Mouse (Mus musculus): ENCODE results near the gene Cox7a1. TPM values are rescaled to one million over a fixed set of nuclear protein-coding genes. Genes with fewer than 3 reads are reported as not detected.
"Not testable (repeated sequence)": the region's sequence is repeated elsewhere in the genome, so short reads cannot be mapped to it uniquely, and the experiment has no call there.

Gene Cox7a1
- polyA plus RNA-seq, 1 experiment from 2014 or later: 13.8 TPM

DNA sequence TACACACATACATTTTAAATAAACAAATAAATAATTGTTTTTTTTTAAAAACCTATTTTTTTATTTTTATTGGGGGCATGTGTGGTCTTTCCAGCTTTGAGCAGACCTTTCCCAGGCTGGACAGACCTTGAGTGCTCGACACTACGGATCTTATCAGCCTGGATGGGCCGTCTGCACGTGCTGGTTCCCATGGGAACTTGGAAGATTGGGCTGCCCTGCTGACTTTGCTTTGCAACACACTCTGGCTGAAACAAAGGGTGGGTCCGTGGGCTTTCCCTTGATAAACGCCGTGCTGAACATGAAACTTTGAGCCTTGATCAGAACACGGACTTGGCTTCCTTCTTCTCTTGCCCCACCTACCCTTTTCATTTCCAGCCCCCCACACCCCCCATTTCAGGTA, 20.4 kb downstream of the Cox7a1 start:
- Histone ChIP-seq H3K9ac (no peak overlapping the region), H3K27ac (peak overlapping the region; percentile 59), H3K4me2 (peak overlapping the region; percentile 35), H3K9me3 (no peaks in the 10 kb centered on the region), H3K27me3 (replicated peaks) (no peaks in the 10 kb centered on the region), H3K36me3 (no peaks in the 10 kb centered on the region), H3K4me3 (replicated peaks) (no peak overlapping the region; the same call in 1 of the 2 replicates), H3K4me1 (no peaks in the 10 kb centered on the region)
- peak; percentile 74; the same call in 1 of the 2 replicates for ATAC-seq (ENCODE audit: insufficient read depth, low FRiP score, low read depth)
- 35% methylated on average over 8 of the region's 8 CpGs for WGBS

DNA sequence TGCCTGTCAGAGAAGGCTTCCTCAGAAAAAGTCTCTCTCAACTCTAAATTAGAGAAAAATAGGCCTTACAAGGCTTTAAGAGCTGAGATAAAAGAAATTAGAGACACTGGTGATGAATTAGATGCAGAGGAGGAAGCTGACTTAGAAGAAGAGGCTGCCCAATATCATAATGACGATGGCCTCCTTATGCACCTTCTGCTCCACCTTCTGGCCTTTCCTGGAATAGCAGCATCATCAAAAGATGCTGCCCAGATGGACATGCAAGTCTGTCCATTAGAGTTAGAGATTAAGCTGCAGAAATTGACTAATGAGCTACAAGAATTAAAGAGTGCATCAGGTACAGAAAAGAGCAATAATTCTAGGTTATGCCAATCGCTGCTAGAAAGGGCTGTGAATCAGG, 21.4 kb downstream of the Cox7a1 start:
- Histone ChIP-seq H3K9me3 (no peaks in the 10 kb centered on the region), H3K4me1 (no peaks in the 10 kb centered on the region), H3K4me3 (replicated peaks) (no peak overlapping the region), H3K4me2 (no peak overlapping the region), H3K27ac (peak overlapping the region; percentile 59; the same call in 1 of the 2 replicates), H3K9ac (no peak overlapping the region), H3K36me3 (no peaks in the 10 kb centered on the region), H3K27me3 (replicated peaks) (no peaks in the 10 kb centered on the region)
- WGBS: 6% methylated on average over 2 of the region's 2 CpGs
- ATAC-seq (ENCODE audit: insufficient read depth, low FRiP score, low read depth): no peak

DNA sequence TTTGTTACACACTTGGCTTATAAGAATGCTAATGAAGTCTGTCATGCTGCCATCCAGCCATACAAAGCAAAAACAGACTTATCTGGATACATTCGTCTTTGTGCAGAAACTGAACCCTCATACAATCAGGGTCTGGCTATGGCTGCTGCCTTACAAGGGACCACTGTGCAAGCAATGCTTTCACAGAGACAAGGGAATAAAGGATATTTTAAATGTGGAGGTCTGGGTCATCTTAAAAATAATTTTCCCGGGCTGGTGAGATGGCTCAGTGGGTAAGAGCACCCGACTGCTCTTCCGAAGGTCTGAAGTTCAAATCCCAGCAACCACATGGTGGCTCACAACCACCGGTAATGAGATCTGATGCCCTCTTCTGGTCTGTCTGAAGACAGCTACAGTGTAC, 22.4 kb downstream of the Cox7a1 start:
- not testable (repeated sequence) for H3K4me2 ChIP-seq; H3K27me3 ChIP-seq (replicated peaks); H3K27ac ChIP-seq; H3K36me3 ChIP-seq; H3K9me3 ChIP-seq; H3K4me3 ChIP-seq (replicated peaks); H3K9ac ChIP-seq; ATAC-seq (ENCODE audit: insufficient read depth, low FRiP score, low read depth); H3K4me1 ChIP-seq
- 63% methylated on average over 5 of the region's 5 CpGs for WGBS

DNA sequence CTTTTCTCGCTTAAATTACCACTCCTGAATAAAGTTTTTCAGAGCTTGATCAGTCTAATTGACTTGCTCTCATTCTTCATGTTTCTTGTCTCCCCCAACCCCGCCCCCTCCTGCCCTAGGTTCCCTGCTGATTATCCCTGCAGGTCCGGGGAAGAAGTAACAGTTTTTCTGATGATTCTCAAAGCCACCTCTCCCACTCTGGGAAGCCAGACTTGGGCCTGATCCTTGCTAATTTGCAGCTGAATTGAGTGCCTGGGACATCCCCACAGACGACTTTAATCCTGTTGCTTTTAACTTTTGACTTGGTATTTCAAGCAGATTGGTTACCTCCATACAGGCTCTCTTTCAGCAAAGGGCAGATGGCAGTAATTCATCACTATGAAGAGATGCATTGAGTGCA, 27.1 kb downstream of the Cox7a1 start:
- no peak overlapping the region for H3K4me3 ChIP-seq (replicated peaks)
- WGBS: 31% methylated on average over 4 of the region's 4 CpGs
- no peaks in the 10 kb centered on the region for H3K27me3 ChIP-seq (replicated peaks)
- no peak overlapping the region for H3K9ac ChIP-seq
- no peaks in the 10 kb centered on the region for H3K36me3 ChIP-seq
- H3K9me3 ChIP-seq: no peaks in the 10 kb centered on the region
- H3K4me1 ChIP-seq: no peaks in the 10 kb centered on the region
- ATAC-seq (ENCODE audit: insufficient read depth, low FRiP score, low read depth): no peak
- H3K27ac ChIP-seq: no peak overlapping the region
- no peak overlapping the region for H3K4me2 ChIP-seq

DNA sequence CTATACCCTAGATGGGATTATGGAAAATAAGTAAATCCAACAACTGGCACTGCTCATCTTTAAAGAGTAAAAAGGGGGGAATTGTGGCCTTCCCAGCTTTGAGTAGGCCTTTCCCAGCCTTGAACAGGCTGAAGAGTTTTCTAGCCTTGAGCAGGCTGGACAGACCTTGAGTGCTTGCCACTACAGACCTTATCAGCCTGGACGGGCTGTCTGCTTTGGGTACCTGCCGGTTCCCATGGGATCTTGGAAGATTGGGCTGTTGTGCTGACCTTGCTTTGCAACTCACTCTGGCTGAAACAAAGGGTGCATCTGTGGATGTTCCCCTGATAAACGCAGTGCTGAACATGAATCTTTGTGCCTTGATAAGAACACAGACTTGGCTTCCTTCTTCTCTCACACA, 29.9 kb downstream of the Cox7a1 start:
- no peak for ATAC-seq (ENCODE audit: insufficient read depth, low FRiP score, low read depth)
- H3K4me2 ChIP-seq: no peak overlapping the region
- H3K36me3 ChIP-seq: no peaks in the 10 kb centered on the region
- no peak overlapping the region for H3K9ac ChIP-seq
- H3K27me3 ChIP-seq (replicated peaks): no peaks in the 10 kb centered on the region
- WGBS: 78% methylated on average over 3 of the region's 3 CpGs
- H3K9me3 ChIP-seq: no peaks in the 10 kb centered on the region
- H3K27ac ChIP-seq: no peak overlapping the region
- H3K4me1 ChIP-seq: peaks cover under 1% of the 10 kb centered on the region; the same call in 1 of the 2 replicates
- no peak overlapping the region for H3K4me3 ChIP-seq (replicated peaks)

DNA sequence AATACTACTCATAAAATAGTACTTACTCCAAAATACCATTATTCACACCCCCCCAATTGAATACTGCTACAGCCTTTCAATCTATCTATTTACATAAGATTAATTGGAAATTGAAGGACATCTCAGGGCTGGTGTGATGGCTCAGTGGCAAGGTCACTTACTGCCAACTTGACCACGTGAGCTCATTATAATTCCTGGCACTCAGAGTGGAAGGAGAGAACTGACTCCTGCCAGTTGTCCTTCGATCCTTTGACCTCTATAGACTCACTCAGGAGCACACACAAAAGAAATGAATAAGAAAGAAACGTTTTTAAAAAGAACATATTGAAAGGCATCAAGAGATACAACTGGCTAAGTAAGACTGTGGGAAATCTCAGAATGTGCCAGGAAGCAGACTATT, 31.9 kb downstream of the Cox7a1 start:
- Histone ChIP-seq H3K9ac (no peak overlapping the region), H3K36me3 (no peaks in the 10 kb centered on the region), H3K4me3 (replicated peaks) (no peak overlapping the region), H3K27me3 (replicated peaks) (no peaks in the 10 kb centered on the region), H3K4me2 (no peak overlapping the region), H3K9me3 (no peaks in the 10 kb centered on the region), H3K27ac (no peak overlapping the region), H3K4me1 (peaks cover 9% of the 10 kb centered on the region; the same call in 1 of the 2 replicates)
- no peak for ATAC-seq (ENCODE audit: insufficient read depth, low FRiP score, low read depth)
- 84% methylated on average over 3 of the region's 3 CpGs for WGBS

DNA sequence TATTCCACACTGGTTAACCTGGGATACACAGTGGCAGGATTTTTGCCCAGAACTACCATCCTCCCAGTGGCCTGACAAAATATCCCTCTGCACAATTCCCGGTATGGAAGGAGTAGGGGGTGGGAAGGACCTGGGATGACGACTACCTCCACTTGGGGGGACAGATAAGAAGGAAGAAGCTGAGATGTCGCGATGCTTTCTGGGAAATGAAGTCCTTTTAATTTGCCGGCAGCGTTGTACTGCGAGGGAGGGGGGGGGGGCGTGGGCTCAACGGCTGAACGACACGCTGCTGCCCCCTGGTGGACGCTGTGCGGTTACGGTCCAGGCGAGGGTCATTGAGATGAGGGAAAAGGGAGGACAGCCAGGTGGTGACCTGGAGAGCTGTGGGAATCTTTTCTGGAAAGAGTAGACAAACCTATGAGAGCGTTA, 32.8 kb downstream of the Cox7a1 start:
- Histone ChIP-seq H3K36me3 (no peaks in the 10 kb centered on the region), H3K27ac (no peak overlapping the region), H3K9ac (no peak overlapping the region), H3K4me2 (peak overlapping the region; percentile 39), H3K4me1 (peaks cover 9% of the 10 kb centered on the region; the same call in 1 of the 2 replicates), H3K4me3 (replicated peaks) (0 out of 2 replicates have a peak overlapping the region, but pooled peaks have one; percentile 5), H3K27me3 (replicated peaks) (no peaks in the 10 kb centered on the region), H3K9me3 (no peaks in the 10 kb centered on the region)
- peak; percentile 37 for ATAC-seq (ENCODE audit: insufficient read depth, low FRiP score, low read depth)
- 0% methylated on average over 16 of the region's 16 CpGs for WGBS

DNA sequence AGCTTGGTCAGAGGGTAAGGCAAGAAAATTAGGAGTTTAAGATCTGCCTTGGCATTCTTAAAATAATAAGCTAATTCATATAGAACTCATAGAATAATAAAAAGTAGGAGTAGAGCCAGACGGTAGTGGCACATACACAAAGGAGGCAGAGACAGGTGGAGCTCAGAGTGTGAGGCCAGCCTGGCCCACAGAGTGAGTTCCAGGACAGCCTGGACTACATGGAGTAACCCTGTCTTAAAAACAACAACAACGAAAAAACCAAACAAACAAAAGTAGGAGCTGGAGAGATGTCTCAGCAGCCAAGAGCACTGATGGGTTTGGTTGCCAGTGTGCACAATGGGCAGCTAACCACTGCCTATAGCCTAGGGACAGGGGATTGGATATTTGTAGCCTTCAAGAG, 33.3 kb downstream of the Cox7a1 start:
- H3K9me3 ChIP-seq: no peaks in the 10 kb centered on the region
- ATAC-seq (ENCODE audit: insufficient read depth, low FRiP score, low read depth): no peak
- 62% methylated on average over 2 of the region's 2 CpGs for WGBS
- H3K9ac ChIP-seq: no peak overlapping the region
- H3K27ac ChIP-seq: no peak overlapping the region
- H3K4me3 ChIP-seq (replicated peaks): no peak overlapping the region
- no peaks in the 10 kb centered on the region for H3K27me3 ChIP-seq (replicated peaks)
- H3K36me3 ChIP-seq: no peaks in the 10 kb centered on the region
- H3K4me1 ChIP-seq: peaks cover 9% of the 10 kb centered on the region; the same call in 1 of the 2 replicates
- no peak overlapping the region for H3K4me2 ChIP-seq

DNA sequence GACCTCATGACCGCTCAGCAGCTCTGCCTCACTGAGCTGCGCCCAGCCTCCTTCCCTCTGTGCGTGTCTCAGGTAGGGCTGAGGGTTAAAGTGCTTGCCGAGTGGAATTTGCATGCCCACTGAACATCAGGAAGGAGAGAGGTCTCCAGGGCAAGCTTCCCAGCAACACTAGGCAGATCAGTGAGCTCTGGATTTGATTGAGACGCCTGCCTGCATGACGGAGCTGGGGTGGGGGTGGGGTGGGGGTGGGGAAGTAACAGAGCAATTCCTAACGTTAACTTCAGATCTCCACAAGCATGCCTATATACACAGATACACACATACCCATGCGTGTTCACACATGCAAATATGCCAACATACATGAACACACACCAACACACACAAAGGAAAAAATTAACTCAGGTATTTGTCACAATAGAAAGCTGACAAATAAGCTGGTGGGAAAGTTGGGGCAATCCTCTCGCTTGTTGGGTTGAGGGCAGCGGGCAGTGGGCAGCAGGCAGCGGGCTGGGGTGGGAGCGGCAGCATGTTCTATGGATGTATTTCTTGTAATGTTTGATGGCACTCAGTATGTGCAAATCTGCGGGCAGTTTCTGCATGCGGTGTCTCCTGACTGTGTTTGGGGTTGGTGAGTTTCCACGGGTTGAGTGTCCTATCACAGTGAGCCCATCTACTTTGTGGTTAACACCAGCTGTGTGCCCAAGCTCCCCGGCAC, 35.5 kb downstream of the Cox7a1 start:
- Histone ChIP-seq H3K4me3 (replicated peaks) (peak overlapping the region; percentile 46), H3K27ac (peak overlapping the region; percentile 31; the same call in 1 of the 2 replicates), H3K4me1 (peaks cover 9% of the 10 kb centered on the region; the same call in 1 of the 2 replicates), H3K9ac (peak overlapping the region; percentile 29), H3K36me3 (peaks cover 9% of the 10 kb centered on the region), H3K27me3 (replicated peaks) (no peaks in the 10 kb centered on the region), H3K9me3 (no peaks in the 10 kb centered on the region), H3K4me2 (peak overlapping the region; percentile 91)
- 3% methylated on average over 16 of the region's 16 CpGs for WGBS
- ATAC-seq (ENCODE audit: insufficient read depth, low FRiP score, low read depth): peak; percentile 53; the same call in 1 of the 2 replicates

DNA sequence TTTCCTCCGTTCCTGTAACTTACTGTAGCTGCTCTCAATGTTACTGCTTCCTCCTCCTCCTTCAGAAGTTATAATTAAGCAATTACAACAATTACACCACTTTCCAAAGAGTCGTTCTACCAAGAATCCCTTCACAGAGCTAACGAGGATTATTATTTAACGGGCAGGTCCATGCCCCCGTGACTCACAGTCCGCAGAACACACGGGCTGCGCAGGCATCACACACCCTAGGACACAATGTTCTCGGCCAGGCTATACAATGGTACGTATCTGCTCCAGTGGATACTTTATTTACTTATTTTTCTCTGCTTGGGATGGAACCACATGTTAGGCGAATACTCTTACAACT, 36.0 kb downstream of the Cox7a1 start:
- Histone ChIP-seq H3K4me3 (replicated peaks) (peak overlapping the region; percentile 46), H3K9me3 (no peaks in the 10 kb centered on the region), H3K4me2 (peak overlapping the region; percentile 91), H3K27ac (peak overlapping the region; percentile 31; the same call in 1 of the 2 replicates), H3K27me3 (replicated peaks) (no peaks in the 10 kb centered on the region), H3K4me1 (peaks cover 9% of the 10 kb centered on the region; the same call in 1 of the 2 replicates), H3K36me3 (peaks cover 9% of the 10 kb centered on the region), H3K9ac (peak overlapping the region; percentile 29; the same call in 1 of the 2 replicates)
- 0 out of 2 replicates have a peak, but pooled peaks have one; percentile 48 for ATAC-seq (ENCODE audit: insufficient read depth, low FRiP score, low read depth)
- WGBS: 20% methylated on average over 11 of the region's 11 CpGs

DNA sequence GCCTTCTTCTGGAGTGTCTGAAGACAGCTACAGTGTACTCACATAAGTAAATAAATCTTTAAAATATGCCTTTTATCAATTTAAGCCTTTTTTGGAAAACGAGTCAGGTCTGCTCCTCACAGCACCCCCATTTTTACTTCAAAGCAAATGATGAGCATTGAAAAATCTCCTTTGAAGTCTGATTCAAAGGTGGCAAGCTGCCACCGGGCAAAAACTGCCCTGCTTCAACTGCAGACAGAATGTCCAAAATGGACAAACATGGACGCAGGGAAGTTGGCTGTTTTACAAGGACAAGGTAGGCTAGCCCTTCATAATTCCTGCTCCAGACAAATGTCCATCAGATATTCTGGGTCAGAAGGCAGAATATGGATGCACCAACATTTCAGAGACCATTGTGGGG, 37.5 kb downstream of the Cox7a1 start:
- Histone ChIP-seq H3K27me3 (replicated peaks) (no peaks in the 10 kb centered on the region), H3K4me3 (replicated peaks) (no peak overlapping the region), H3K27ac (no peak overlapping the region), H3K9me3 (no peaks in the 10 kb centered on the region), H3K9ac (no peak overlapping the region), H3K36me3 (peaks cover 20% of the 10 kb centered on the region), H3K4me2 (no peak overlapping the region), H3K4me1 (peaks cover 9% of the 10 kb centered on the region; the same call in 1 of the 2 replicates)
- WGBS: 78% methylated on average over 3 of the region's 3 CpGs
- ATAC-seq (ENCODE audit: insufficient read depth, low FRiP score, low read depth): no peak

DNA sequence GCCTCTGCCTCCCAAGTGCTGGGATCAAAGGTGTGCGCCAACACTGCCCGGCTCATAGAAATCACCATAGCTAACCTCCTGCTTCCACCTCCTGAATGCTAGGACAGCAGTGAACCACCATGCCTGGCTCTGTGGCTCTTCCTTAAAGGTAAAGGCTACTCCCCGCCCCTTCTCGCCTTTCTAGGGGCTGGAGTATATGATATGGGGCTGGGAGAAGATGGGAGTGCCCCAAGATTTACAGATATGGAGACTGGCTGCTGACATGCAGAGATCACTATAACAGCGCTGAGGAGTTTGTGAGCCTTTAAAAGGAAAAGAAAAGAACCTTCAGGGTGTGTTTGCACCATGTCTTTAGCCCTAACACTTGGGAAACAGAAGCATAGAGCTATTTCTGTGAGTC, 38.3 kb downstream of the Cox7a1 start:
- 94% methylated on average over 5 of the region's 5 CpGs for WGBS

More for the DNA sequence above, 38.3 kb downstream of the Cox7a1 start:
- ATAC-seq (ENCODE audit: insufficient read depth, low FRiP score, low read depth): no peak
- H3K9me3 ChIP-seq: no peaks in the 10 kb centered on the region
- H3K4me1 ChIP-seq: peaks cover 9% of the 10 kb centered on the region; the same call in 1 of the 2 replicates
- H3K27me3 ChIP-seq (replicated peaks): no peaks in the 10 kb centered on the region
- no peak overlapping the region for H3K27ac ChIP-seq
- H3K36me3 ChIP-seq: peaks cover 20% of the 10 kb centered on the region
- H3K4me3 ChIP-seq (replicated peaks): no peak overlapping the region
- H3K9ac ChIP-seq: no peak overlapping the region
- no peak overlapping the region for H3K4me2 ChIP-seq

Data from stomach, embryonic 15.5 days (tissue).